Mouse (Mus musculus) midbrain, embryonic 14.5 days (tissue): Measurements from ENCODE around the gene Galnt5. TPM values are rescaled to one million over a fixed set of nuclear protein-coding genes. Genes with fewer than 3 reads are reported as not detected.

Experiments used
- ATAC-seq: fragments of 200-750 bp; cut with Nextera tagmentation; 2 replicates; pipeline ENCODE4 v1.8.0; 2017; ENCODE audit warnings: moderate number of reproducible peaks, moderate library complexity; ENCODE audit not compliant: low FRiP score, low TSS enrichment
- DNase-seq: peaks from one replicate; pipeline ENCODE4 v3.0.0-alpha.2; 2015
- H3K27ac ChIP-seq: fragments of 300-500 bp; sonication (generic); replicated peaks from 2 replicates; pipeline ENCODE4 v1.5.1; 2014; ENCODE audit warnings: mild to moderate bottlenecking, low read depth, low read length, moderate library complexity
- H3K27me3 ChIP-seq: fragments of 300-500 bp; sonication (generic); 2 replicates; pipeline ENCODE4 v1.6.1; 2014; ENCODE audit warnings: low read length, control low read depth, mixed read lengths; ENCODE audit not compliant: control insufficient read depth, insufficient read depth
- H3K36me3 ChIP-seq: fragments of 300-500 bp; sonication (generic); 2 replicates; pipeline ENCODE4 v1.6.1; 2014; ENCODE audit warnings: low read length, control low read depth; ENCODE audit not compliant: control insufficient read depth, insufficient read depth
- H3K4me1 ChIP-seq: fragments of 300-500 bp; sonication (generic); 2 replicates; pipeline ENCODE4 v1.6.1; 2014; ENCODE audit warnings: mild to moderate bottlenecking, antibody characterized with exemption, low read length, control low read depth; ENCODE audit not compliant: control insufficient read depth, insufficient read depth
- H3K4me2 ChIP-seq: fragments of 300-500 bp; sonication (generic); 2 replicates; pipeline ENCODE4 v1.6.1; 2014; ENCODE audit warnings: mild to moderate bottlenecking, low read length, moderate library complexity
- H3K4me3 ChIP-seq: fragments of 300-500 bp; sonication (generic); replicated peaks from 2 replicates; pipeline ENCODE4 v1.5.1; 2014; ENCODE audit warnings: low read depth, low read length
- H3K9ac ChIP-seq: fragments of 300-500 bp; sonication (generic); replicated peaks from 2 replicates; pipeline ENCODE4 v1.6.1; 2014; ENCODE audit warnings: mild to moderate bottlenecking, low read length, moderate library complexity
- H3K9me3 ChIP-seq: fragments of 300-500 bp; sonication (generic); 2 replicates; pipeline ENCODE4 v1.6.1; 2016; ENCODE audit warnings: low read length, control low read depth, mixed read lengths; ENCODE audit not compliant: control insufficient read depth
- WGBS: fragments of 180-500 bp; shearing (Covaris S2); extraction: QIAGEN DNeasy Blood & Tissue Kit; methylation state at CpG from one replicate; pipeline ENCODE4 v1.1.7; 2014; 5-methylcytosine and 5-hydroxymethylcytosine counted together
- polyA plus RNA-seq: library from polyadenylated mRNA; unstranded; fragments of >200 nt; fragmentation: Nextera tagmentation; extraction: Ambion mirVana; gene quantifications from 2 replicates; pipeline ENCODE4 v1.2.1, GENCODE M21; 2014

Galnt5 gene
- polyA plus RNA-seq, 1 experiment from 2014 or later: not detected

DNA sequence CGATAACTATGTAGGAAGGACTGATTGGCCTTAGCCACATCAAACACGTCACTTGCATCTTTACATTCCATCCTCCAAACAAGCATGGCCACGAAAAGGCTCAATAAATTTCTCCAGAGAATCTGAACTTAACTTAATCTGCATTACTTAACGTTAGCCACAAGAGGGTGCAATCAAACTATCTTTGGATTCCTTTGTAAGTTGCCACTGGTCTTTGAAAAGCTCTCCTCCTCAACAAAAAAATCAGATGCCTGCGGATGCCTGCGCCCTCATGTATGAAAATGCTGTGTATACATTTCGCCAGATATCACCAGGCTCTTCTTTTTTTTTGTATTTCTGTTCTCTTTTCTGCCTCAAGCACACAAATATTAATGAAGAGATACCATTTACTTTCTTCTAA is 31.7 kb downstream of the Galnt5 start:
- H3K4me1 ChIP-seq: no peaks in the 10 kb centered on the region
- H3K4me3 ChIP-seq: no peak overlapping the region
- H3K9ac ChIP-seq: no peak overlapping the region
- WGBS: 30% methylated on average over 7 of the region's 7 CpGs
- ATAC-seq (no peak), DNase-seq (peak; percentile 88)
- H3K27me3 ChIP-seq: no peaks in the 10 kb centered on the region
- no peaks in the 10 kb centered on the region for H3K36me3 ChIP-seq
- no peaks in the 10 kb centered on the region for H3K9me3 ChIP-seq
- H3K4me2 ChIP-seq: no peak overlapping the region
- no peak overlapping the region for H3K27ac ChIP-seq

DNA sequence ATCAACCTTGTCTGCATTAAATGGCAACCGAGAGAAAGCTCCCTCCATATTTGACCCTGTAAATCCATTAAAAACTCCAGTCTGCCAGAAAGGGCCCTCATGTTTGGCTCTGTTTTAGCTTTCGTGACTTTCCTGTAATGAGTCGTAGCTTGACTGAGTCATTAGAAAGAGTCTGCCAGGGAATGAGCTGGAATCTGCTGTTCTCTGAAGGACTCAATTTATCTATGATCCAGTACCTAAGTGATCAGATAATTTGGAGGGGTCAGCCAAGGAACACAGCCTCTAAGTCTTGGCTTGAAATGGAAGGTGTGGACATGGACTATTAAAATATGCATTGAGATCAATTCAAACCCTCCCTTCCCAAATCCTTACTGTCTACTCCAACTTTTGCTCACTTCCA is 33.7 kb downstream of the Galnt5 start:
- H3K36me3 ChIP-seq: no peaks in the 10 kb centered on the region
- H3K4me2 ChIP-seq: no peak overlapping the region
- no peak overlapping the region for H3K4me3 ChIP-seq
- 94% methylated on average over 3 of the region's 3 CpGs for WGBS
- ATAC-seq (no peak), DNase-seq (no peak)
- no peaks in the 10 kb centered on the region for H3K4me1 ChIP-seq
- H3K9me3 ChIP-seq: no peaks in the 10 kb centered on the region
- no peak overlapping the region for H3K9ac ChIP-seq
- H3K27me3 ChIP-seq: no peaks in the 10 kb centered on the region; the same call in 1 of the 2 replicates
- H3K27ac ChIP-seq: no peak overlapping the region

DNA sequence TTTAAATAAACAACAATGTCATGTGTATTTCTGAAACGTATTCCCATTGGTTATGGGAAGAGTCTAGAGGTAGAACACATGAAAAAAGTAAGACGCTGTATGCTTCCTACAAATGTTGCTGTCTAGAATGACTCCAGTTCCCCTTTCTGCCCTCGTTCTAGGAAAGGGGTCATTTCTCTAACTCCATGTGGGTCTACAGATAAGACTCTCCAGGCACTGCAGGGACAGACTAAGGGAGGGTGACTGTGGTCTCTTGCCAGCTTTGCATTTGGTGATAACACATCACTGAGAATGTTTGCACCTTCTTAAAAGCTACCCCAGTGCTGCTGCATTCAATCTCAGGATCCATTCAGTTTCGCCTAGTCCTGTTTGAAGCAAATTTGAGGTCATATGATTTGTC is 38.0 kb downstream of the Galnt5 start:
- H3K4me3 ChIP-seq: no peak overlapping the region
- no peak overlapping the region for H3K27ac ChIP-seq
- no peaks in the 10 kb centered on the region; the same call in 1 of the 2 replicates for H3K27me3 ChIP-seq
- no peaks in the 10 kb centered on the region for H3K4me1 ChIP-seq
- H3K4me2 ChIP-seq: no peak overlapping the region
- H3K9ac ChIP-seq: no peak overlapping the region
- DNase-seq (no peak), ATAC-seq (no peak)
- WGBS: 84% methylated on average over 4 of the region's 4 CpGs
- no peaks in the 10 kb centered on the region for H3K9me3 ChIP-seq
- H3K36me3 ChIP-seq: no peaks in the 10 kb centered on the region

DNA sequence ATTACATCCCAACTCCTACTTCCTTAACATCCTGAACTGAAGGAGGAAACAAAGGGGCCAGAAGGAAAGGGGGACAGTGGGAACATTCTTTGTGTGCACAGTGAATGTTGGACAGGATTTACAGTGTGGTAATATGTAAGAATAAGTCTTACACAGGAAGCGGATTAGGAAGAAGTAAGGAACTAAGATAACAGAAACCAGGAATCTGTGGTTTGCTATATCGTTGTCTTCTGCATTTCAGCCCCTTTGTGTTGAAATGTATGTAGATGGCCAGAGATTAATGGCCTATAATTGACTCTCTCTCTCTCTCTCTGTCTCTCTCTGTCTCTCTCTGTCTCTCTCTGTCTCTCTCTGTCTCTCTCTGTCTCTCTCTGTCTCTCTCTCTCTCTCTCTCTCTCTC is 39.2 kb downstream of the Galnt5 start:
- H3K9me3 ChIP-seq: no peaks in the 10 kb centered on the region
- no peaks in the 10 kb centered on the region for H3K36me3 ChIP-seq
- H3K4me2 ChIP-seq: no peak overlapping the region
- H3K9ac ChIP-seq: no peak overlapping the region
- no peak overlapping the region for H3K4me3 ChIP-seq
- H3K27me3 ChIP-seq: peaks cover 3% of the 10 kb centered on the region; the same call in 1 of the 2 replicates
- no peak overlapping the region for H3K27ac ChIP-seq
- no peak for DNase-seq
- WGBS: 96% methylated on average over 2 of the region's 2 CpGs
- ATAC-seq: no peak
- H3K4me1 ChIP-seq: no peaks in the 10 kb centered on the region

DNA sequence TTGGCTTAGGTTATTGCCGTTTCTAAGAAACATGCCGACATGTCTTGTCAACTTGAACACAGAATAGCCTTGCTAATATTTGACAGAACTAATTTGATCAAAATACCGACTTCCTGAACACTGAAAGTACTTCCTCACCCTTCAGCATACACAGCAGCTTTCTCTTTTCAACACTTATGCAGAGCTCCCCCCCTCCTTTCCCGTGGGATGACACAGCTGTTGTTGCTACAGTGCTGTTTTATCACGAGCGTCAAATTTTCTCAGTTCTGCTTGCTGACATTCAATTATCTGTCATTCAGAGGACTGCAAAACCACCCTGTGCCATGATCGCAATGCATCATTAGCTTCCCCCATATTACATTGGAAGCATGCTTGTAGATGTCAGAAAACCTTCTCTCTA is 44.2 kb downstream of the Galnt5 start:
- Histone ChIP-seq H3K4me3 (no peak overlapping the region), H3K4me1 (no peaks in the 10 kb centered on the region), H3K27ac (no peak overlapping the region), H3K9ac (no peak overlapping the region), H3K27me3 (peaks cover 26% of the 10 kb centered on the region), H3K36me3 (no peaks in the 10 kb centered on the region), H3K4me2 (no peak overlapping the region), H3K9me3 (no peaks in the 10 kb centered on the region)
- DNase-seq: peak; percentile 38
- 75% methylated on average over 7 of the region's 7 CpGs for WGBS
- no peak for ATAC-seq

DNA sequence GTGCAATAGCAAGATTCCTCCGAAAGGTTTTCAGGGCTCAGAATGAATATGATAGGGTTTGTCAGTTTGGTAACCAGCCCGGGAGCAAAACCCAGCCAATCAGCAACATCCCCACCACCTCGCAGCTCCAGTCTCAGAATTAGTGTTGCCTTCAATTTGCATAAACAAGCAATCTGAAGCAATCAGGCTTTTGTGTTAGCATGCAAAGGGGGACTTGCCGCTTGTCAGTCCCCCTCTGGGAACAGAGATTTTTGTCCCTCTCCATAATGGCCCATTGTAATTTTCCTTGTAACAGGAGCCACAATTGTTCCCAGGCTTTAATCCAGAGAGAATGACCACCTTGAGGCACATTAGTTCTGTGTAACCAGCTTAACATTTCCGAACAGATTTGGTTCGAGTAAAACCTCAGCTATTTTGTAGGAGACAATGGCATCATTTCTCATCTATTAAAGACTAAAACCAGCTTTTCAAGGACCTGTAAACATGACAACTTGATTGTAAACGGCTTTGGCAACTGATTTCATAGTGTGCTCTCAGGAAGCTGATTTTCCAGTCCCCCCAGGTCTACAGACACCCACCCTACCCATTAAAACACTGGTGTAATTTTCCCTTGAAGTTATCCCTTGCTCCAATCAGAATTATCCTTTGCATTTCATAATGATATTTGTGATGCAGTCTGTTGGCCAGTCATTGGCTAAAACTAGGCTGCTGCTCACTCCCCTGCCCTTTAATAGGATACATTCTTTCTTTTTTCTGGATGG is 55.3 kb downstream of the Galnt5 start, which contains the start of gene Ermn:
Ermn (minus strand) TSS at position 44 of the 761 bp plus-strand sequence.
- H3K4me2 ChIP-seq: peak within 1 kb of the TSS; percentile 18; the same call in 1 of the 2 replicates
- DNase-seq: peak; percentile 72

DNA sequence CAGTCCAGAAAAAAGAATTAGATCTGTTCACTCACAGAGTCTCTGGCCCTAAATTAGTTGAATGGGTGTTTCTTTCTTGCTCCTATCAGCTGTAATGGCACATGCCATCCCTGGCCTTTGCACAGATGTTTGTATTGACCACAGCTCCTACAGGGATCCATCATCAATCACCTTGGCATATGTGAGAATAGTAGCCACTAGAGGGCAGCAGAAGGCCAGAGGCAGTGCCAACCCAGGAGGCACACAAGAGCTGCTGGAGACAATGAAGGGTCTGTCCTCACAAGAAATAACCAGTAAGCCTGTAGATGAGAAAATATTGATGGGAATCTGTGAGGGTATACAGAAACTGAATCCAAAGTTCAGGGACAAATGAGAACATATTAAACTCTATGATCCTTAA is 57.7 kb downstream of the Galnt5 start:
- Histone ChIP-seq H3K4me3 (no peak overlapping the region), H3K27me3 (peaks cover 54% of the 10 kb centered on the region), H3K4me1 (no peaks in the 10 kb centered on the region), H3K9ac (no peak overlapping the region), H3K36me3 (no peaks in the 10 kb centered on the region), H3K4me2 (no peak overlapping the region), H3K27ac (no peak overlapping the region), H3K9me3 (no peaks in the 10 kb centered on the region)
- peak; percentile 61; the same call in 1 of the 2 replicates for ATAC-seq
- DNase-seq: peak; percentile 79

More for the DNA sequence above, 55.3 kb downstream of the Galnt5 start, which contains the start of gene Ermn:
- 7% methylated on average over 7 of the region's 7 CpGs for WGBS
- Histone ChIP-seq H3K4me3 (no peak within 1 kb of the TSS), H3K36me3 (no peaks in the 10 kb centered on the region), H3K4me1 (no peaks in the 10 kb centered on the region), H3K9ac (no peak within 1 kb of the TSS), H3K27me3 (peaks cover 68% of the 10 kb centered on the region), H3K9me3 (no peaks in the 10 kb centered on the region), H3K27ac (no peak within 1 kb of the TSS)
- peak; percentile 74 for ATAC-seq

DNA sequence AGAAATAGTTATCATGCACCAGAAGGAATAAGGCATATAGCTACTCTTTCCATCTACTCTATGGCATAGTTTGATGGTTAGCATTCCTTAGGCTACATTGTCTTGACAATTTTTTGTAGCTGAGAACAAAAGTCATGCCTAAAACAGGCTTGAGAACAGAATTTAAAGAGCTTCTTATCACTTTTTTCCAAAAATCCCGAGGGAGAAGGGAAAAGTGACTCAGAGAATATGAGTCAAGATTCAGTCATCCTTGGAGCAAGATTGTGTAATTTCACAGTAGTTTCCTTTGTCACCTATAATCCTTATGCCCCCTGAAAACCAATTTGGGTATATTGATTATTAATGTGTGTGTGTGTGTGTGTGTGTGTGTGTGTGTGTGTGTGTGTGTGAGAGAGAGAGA is 82.2 kb downstream of the Galnt5 start:
- H3K4me1 ChIP-seq: no peaks in the 10 kb centered on the region
- no peak overlapping the region for H3K4me2 ChIP-seq
- no peak overlapping the region for H3K27ac ChIP-seq
- ATAC-seq (no peak), DNase-seq (no peak)
- WGBS: 64% methylated on average over 1 of the region's 1 CpGs
- H3K36me3 ChIP-seq: no peaks in the 10 kb centered on the region
- H3K4me3 ChIP-seq: no peak overlapping the region
- H3K27me3 ChIP-seq: no peaks in the 10 kb centered on the region
- no peaks in the 10 kb centered on the region for H3K9me3 ChIP-seq
- no peak overlapping the region for H3K9ac ChIP-seq

DNA sequence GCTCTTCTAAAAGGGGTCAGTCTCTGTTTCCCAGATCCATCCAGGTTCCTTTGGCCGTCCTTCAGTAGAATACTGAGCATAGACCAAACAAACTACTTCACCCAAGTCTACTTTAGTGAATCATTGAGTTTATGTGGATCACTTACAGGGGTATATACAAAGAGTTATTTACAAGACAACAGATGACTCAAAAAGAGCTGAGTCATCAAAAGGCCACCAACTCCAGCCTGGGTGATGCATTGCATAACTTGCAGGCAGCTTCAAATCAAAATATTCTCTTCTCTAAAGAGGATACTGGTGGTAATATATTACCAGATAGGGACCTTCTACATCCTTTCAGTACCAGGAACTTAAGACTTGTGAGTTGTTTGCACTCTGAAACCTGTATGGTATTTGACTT is 88.7 kb downstream of the Galnt5 start:
- no peak for ATAC-seq
- no peaks in the 10 kb centered on the region for H3K36me3 ChIP-seq
- H3K4me1 ChIP-seq: no peaks in the 10 kb centered on the region
- H3K4me3 ChIP-seq: no peak overlapping the region
- no peak for DNase-seq
- H3K9me3 ChIP-seq: no peaks in the 10 kb centered on the region
- H3K4me2 ChIP-seq: no peak overlapping the region
- H3K9ac ChIP-seq: no peak overlapping the region
- no peaks in the 10 kb centered on the region for H3K27me3 ChIP-seq
- no peak overlapping the region for H3K27ac ChIP-seq
- 89% methylated on average over 1 of the region's 1 CpGs for WGBS
